Comparison of ENCODE assay signal across 14 mouse cellular contexts in genomic region chr1:72014580-72014979, GRCm38 (mm10).
DNase-seq lines count a peak whose midpoint lies in the region; ATAC-seq and TF ChIP-seq lines count a peak whose summit lies in the region.
"Had no signal": no experiment of that assay in that cellular context is flagged by ENCODE, and none has a peak within 500 bp of the region (broad histone marks: within the 10 kb centered on the region; RNA-seq: fewer than 3 reads in every experiment).

No protein-coding gene starts in this region.

- H3K9ac ChIP-seq in lung, postnatal 0 days (replicated peaks; ENCODE audit: low read depth), result no peak overlapping the region
- H3K9ac ChIP-seq: forebrain, embryonic 13.5 days; hindbrain, embryonic 14.5 days; liver, embryonic 15.5 days had no signal

- H3K9me3 ChIP-seq in heart, embryonic 10.5 days, result no peaks in the 10 kb centered on the region
- H3K9me3 ChIP-seq in lung, postnatal 0 days (ENCODE audit: low read length), result no peaks in the 10 kb centered on the region
- H3K9me3 ChIP-seq: forebrain, embryonic 13.5 days; liver, embryonic 15.5 days had no signal

- H3K4me1 ChIP-seq in heart, embryonic 10.5 days, result peaks cover 31% of the 10 kb centered on the region
- H3K4me1 ChIP-seq in lung, postnatal 0 days (ENCODE audit: insufficient read depth, low read depth, low read length), result 0 out of 2 replicates have a peak, but pooled peaks cover 5% of the 10 kb centered on the region
- H3K4me1 ChIP-seq: forebrain, embryonic 13.5 days had no signal

- no peak overlapping the region for H3K4me2 ChIP-seq in lung, postnatal 0 days (replicated peaks; ENCODE audit: low read depth, low read length)
- H3K4me2 ChIP-seq: forebrain, embryonic 13.5 days; hindbrain, embryonic 14.5 days; liver, embryonic 15.5 days had no signal

- peak; percentile 57 for ATAC-seq in lung, postnatal 0 days
- no peak for ATAC-seq in inflammation-experienced regulatory T-cells, adult 6 months
- ATAC-seq: forebrain, embryonic 13.5 days; Patski had no signal

- H3K36me3 ChIP-seq in heart, embryonic 10.5 days, result no peaks in the 10 kb centered on the region
- no peaks in the 10 kb centered on the region for H3K36me3 ChIP-seq in lung, postnatal 0 days (ENCODE audit: insufficient read depth, low read length)
- H3K36me3 ChIP-seq: liver, embryonic 15.5 days had no signal

- DNase-seq in adrenal gland, postnatal 25 days, result peak; percentile 12
- DNase-seq in adrenal gland, adult 8-10 months, result no peak
- no peak for DNase-seq in heart, embryonic 10.5 days (ENCODE audit: low spot score)
- DNase-seq in kidney, adult 18-20 months, result peak; percentile 20
- DNase-seq in lung, postnatal 0 days (ENCODE audit: low spot score), result peak; percentile 65
- no peak for DNase-seq in right cerebral cortex, adult 18-20 months
- no peak for DNase-seq in layer of hippocampus, postnatal 36 days
- DNase-seq: embryo, embryonic 11 days had no signal

- WGBS in heart, embryonic 10.5 days, result 50% methylated on average over 2 of the region's 2 CpGs
- WGBS in lung, postnatal 0 days, result 8% methylated on average over 2 of the region's 2 CpGs

- no peak overlapping the region for H3K4me3 ChIP-seq in heart, embryonic 10.5 days
- H3K4me3 ChIP-seq in lung, postnatal 0 days (ENCODE audit: low read depth, low read length), result no peak overlapping the region
- H3K4me3 ChIP-seq: forebrain, embryonic 13.5 days; left cerebral cortex, adult 2 months; liver, embryonic 15.5 days had no signal

- TF ChIP-seq CTCF in lung, postnatal 0 days (IDR thresholded peaks at IDR 0.05), result no peak

- H3K27ac ChIP-seq in heart, embryonic 10.5 days, result peak overlapping the region; percentile 7
- 0 out of 2 replicates have a peak overlapping the region, but pooled peaks have one; percentile 8 for H3K27ac ChIP-seq in lung, postnatal 0 days (ENCODE audit: low read length)
- H3K27ac ChIP-seq: forebrain, embryonic 13.5 days; hindbrain, embryonic 14.5 days; left cerebral cortex, adult 2 months; liver, embryonic 15.5 days had no signal

- H3K27me3 ChIP-seq in heart, embryonic 10.5 days (ENCODE audit: insufficient read depth, poor library complexity, severe bottlenecking), result no peaks in the 10 kb centered on the region
- no peaks in the 10 kb centered on the region for H3K27me3 ChIP-seq in lung, postnatal 0 days (replicated peaks; ENCODE audit: insufficient read depth, low read length)
- H3K27me3 ChIP-seq: forebrain, embryonic 13.5 days; liver, embryonic 15.5 days; Patski had no signal

- TF ChIP-seq EP300 in lung, postnatal 0 days (IDR thresholded peaks at IDR 0.05), result peak; percentile 16; the same call in 1 of the 2 replicates

Comparison
In these comparisons a context has a peak if more than half of its experiments do, and no peak if none do; other contexts are left out.
1. DNase-seq: peak in adrenal gland, postnatal 25 days (single experiment), kidney, adult 18-20 months (single experiment) and lung, postnatal 0 days (single experiment); none in adrenal gland, adult 8-10 months (single experiment), heart, embryonic 10.5 days (single experiment), right cerebral cortex, adult 18-20 months (single experiment) and layer of hippocampus, postnatal 36 days (0 of 2).